Mouse (Mus musculus) frontal cortex, postnatal 14 days (tissue): ENCODE results near the gene Asb18.

Experiments used
- DNase-seq, 2 experiments: peaks; one replicate each; pipeline ENCODE4 v3.0.0; 2022; ENCODE audit warnings: low spot score in 2 of 2

The Asb18 gene

GRCm38 (mm10) chr1:89971848-89972247 is 42.6 kb downstream of the Asb18 start:
- DNase-seq: no peak

DNA sequence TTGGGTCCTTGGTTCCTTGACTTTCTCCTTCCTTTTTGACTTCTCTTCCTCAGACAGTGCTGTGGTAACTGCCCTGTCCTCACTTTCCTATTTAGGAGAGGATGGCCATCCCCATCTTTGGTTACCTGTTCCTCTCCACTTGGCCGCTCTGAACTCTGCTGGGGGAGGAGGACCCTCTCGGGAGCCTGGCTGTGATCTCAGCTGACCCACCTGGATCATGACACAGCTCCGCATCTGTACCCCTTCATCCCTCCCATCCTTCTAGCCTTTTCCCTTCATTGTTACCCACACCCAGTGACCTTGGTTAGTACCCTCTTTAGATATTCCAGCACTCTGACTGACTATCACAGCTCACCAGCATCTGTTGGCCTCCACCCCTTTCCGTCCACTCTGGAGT is 44.8 kb downstream of the Asb18 start:
- DNase-seq: no peak

GRCm38 (mm10) chr1:89969072-89969713 is 45.3 kb downstream of the Asb18 start:
- no peak for DNase-seq

GRCm38 (mm10) chr1:89968111-89968851 is 46.2 kb downstream of the Asb18 start:
- peak in 1 of 2 experiments; percentile 34 for DNase-seq

- DNase-seq: no peak
Measured at GRCm38 (mm10) chr1:89967585-89967984, 46.9 kb downstream of the Asb18 start.

DNA sequence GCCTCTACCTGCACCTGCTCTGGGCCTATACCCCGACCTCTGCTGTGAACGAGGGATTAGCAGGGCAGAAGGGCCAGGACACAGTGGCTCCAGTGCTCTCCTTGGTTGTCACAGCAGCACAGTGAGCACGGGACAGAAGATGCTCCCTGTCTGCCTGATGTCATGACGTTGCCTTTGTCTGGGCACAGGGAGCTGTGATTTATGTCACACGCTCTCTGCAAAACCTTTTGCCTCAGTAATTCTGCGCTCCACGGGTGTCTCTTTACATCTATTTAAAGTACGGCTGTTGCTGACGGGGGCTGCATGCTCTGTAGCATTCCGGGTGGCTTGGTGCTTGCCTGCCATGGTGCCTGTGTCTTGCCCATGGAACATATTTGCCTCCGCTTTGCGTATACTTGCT is 50.0 kb downstream of the Asb18 start:
- DNase-seq: no peak

GRCm38 (mm10) chr1:89963296-89963695 is 51.2 kb downstream of the Asb18 start:
- DNase-seq: no peak

- DNase-seq: no peak
Measured at GRCm38 (mm10) chr1:89962092-89962491, 52.4 kb downstream of the Asb18 start.

DNA sequence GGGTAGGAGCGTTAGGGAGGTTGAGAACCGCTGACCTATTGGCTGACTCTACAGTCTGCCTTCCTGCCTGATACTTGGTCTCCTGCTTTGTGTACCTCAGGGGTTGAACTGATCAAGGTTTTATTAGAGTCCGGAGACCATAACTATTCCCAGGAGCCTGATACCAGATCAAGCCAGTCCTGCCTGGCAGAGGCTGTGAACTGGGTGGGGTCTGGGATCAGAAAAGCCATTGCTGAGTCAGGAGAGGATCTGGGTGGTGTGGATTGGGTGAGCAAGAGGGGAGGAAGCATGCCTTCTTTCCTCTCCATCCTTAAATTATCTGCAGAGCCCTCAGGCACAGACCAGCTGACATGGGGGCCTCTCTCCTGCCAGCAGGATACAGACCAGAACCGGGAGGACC is 55.1 kb downstream of the Asb18 start:
- DNase-seq: no peak

DNA sequence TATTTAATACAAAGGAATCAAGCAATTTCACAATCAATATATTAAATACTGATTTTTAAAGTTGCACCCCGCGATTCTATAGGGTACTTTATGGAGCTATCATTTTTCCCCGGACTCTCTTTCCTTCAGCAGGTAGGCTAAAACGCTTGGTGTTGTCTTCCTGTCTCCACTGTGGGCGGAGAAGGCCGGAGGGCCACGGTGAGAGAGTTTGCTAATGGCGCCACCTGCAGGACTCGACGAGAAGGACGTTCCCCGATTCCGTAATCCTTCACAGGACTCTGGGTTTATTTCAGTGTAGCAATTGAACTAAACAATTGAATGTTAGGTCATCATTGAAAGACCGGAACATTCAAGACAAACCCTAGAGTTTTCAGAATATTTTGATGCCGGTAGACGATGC is 71.3 kb downstream of the Asb18 start:
- peak in 1 of 2 experiments; percentile 59 for DNase-seq

GRCm38 (mm10) chr1:89942395-89942976 is 72.0 kb downstream of the Asb18 start:
- no peak for DNase-seq

DNA sequence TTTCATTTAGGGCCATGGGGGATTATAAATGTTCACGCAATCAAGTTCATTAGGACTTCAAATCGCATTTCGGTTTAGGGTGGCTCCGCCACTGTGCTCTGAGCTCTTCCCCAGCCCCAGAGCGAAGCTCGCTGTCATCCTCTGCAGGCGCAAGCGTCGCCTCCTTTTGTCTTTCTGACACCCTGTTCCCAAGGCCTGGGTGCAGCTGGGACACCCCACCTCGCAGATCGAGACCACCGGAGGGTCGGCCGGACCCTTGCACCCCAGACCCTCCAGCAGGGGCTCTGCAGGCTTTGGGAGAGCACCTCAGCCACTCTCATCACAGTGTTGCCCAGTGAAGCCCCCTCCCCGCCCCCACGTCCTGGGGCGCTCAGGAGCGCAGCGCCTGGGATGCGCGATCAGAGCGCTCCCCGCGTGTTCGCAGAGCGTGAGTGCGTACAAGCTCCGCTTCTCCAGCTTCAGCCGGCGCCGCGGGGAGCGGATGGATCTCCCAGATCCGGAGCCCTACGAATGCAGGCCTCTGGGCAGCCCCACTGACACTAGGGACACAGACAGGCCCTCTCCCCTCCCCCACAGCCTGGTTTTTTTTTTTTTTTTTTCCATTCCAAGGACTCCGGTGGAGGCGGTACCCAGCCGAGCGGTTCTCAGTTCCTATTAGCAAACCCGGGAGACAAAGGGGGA is 72.6 kb downstream of the Asb18 start:
- no peak for DNase-seq

DNA sequence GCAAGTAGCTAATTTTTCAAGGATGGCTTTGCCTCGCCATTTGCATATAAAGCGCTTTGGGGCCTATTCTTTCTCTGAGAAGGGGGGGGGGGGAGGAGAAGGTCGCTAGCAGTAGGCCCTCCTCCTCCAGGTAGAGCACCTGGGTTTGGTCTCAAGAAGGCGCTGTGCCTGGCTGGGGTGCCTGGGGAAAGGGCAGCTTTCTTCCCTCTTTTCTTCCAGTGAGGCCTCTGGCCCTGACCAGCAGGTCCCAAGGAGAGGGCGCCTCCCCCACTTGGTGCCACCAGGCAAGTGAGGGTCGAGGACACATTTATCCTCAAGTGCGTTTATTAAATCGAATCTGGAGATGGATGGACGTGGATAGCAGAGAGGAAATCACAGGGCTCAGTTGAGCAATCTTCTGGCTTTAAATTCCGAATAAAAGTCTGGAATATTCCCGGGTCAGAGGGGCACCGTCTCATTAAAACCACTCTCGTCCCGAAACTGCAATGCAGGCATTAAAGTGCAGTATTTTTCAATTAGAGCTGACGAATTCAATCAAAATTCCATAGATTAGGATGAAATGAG is 73.4 kb downstream of the Asb18 start:
- DNase-seq: no peak

GRCm38 (mm10) chr1:89939981-89940726 is 74.3 kb downstream of the Asb18 start:
- DNase-seq: peak in 1 of 2 experiments; percentile 41

DNA sequence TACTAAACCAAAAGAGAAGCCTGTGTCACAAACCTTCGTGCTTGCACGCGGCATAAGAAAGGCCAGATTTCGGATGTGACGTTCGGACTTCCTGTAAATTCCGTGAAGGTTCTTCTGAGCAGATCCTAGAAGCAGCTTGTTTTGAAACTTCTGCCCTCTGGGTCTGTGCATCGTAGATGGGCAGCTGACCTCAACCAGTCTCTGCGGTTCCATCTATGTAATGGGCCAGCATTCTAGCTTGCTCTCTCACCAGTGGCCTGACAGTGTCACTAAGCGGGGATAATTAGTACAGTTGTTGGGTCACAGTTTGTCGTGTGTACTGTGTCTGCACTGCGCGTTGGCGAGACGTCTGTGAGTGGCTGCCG is 74.9 kb downstream of the Asb18 start:
- no peak for DNase-seq

- DNase-seq: no peak
Measured at GRCm38 (mm10) chr1:89938884-89939595, 75.4 kb downstream of the Asb18 start.

DNA sequence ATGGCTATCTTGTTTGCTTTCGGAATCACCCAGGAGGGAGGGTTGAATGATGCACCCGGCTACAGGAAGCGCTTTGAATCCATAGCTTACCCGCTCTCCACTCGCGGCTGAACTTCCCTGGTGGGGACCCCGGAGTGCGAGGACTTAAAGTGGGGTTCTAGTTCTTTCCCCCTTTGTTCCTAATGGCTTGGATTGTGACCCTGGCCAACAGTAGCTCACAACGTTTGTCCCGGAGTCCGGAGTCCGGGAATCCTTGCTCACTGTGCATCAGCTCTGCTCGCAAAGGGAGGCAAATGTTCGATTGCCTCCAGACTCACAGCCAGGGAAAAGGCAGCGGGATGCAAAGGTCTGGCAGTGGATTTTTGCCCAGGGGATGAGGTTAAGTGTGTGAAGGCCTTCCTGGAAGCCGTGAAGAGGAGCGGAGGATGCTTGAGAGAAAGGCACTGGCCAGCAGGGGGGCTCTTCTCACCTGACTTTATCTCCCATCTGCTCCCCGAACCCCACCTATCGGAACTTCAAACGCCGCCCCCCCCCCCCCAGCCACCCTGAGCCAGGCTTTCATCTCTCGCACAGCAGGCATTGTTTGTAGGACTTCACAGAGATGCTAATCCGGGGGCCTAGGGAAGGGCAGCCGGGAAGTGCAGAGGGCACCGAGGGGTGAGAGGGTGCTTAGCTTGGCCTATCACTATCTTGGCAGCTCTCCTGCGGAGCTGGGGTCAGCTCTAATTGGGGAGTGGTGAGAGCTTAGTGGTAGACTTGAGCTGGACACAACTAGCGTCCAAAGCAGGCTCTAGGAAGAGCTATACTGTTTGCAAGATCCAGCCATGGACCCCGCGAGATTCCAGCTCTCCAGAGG is 78.7 kb downstream of the Asb18 start:
- DNase-seq: no peak

DNA sequence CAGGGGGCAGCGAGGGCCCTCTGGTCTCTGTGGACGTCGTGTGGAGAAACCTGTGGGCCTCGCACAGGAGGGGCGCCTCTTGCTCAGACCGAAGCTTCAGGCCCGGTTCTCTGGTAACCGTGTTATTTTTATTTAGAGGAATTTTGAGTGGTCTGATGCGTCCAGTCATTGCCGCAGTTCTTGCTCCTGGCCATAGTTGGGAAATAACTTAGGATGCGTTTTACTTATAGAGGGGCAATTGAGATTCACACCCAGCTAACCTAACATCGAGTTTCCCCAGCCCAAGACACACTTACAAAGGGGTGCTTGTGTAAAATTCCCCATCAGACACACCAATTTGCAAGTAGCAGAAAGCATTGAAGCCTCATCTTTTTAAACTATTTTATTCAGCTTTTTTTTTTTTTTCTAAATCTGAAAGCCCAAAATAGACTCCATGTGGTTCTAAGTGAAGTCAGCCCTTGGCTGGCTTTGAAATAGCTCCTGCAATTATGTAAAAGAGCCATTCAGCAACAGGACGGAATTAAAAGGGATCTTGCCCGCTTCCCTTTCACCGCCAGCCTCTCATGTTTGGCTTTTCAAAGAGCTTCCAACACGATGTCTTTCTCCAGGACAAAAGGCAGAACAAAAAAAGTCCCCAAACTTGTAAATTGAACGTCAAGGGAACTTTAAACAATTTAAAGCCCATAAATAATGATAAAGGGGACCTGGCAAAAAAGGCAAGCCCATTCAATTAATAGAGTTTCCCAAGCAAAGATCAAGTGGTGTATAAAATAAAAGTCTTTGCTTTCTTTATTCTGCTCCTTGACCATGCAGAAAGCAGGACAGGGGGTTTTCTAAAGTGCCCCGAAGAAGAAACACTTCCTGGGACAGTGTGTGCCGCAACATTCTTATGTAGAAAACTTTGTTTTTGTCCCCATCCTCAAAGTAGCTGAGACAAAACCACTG is 79.9 kb downstream of the Asb18 start:
- DNase-seq: no peak

DNA sequence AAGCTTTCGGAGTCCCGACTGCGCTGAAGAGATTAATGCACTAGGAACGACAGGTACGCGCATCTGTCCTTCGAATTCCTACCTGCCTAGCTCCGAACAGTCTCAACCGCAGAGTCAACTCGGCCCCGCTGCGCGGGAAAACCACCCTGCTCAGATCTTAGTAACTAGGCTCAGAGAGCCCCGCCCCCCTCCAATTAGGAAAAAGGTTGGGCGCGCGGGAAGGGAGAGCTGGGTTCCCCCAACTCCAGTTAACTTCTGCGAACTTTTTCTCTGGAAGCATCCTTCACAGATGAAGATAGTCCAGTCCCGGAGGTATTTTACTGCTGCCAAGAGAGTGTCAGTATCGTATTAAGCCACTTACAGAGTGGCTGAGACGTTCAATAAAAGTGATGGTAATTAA is 80.7 kb downstream of the Asb18 start:
- DNase-seq: no peak
